Mouse (Mus musculus) spleen, postnatal 14 days (tissue): ENCODE results near the gene Anapc2.
"Not testable (repeated sequence)": the region's sequence is repeated elsewhere in the genome, so short reads cannot be mapped to it uniquely, and the experiment has no call there.

Source experiments
- DNase-seq, 2 experiments: peaks; one replicate each; pipeline ENCODE4 v3.0.0; 2021 to 2022; ENCODE audit warnings: low spot score in 2 of 2

Anapc2 gene

GRCm38 (mm10) chr2:25240723-25241437 is 31.4 kb upstream of the Anapc2 start:
- peak in 1 of 2 experiments; percentile 33 for DNase-seq

DNA sequence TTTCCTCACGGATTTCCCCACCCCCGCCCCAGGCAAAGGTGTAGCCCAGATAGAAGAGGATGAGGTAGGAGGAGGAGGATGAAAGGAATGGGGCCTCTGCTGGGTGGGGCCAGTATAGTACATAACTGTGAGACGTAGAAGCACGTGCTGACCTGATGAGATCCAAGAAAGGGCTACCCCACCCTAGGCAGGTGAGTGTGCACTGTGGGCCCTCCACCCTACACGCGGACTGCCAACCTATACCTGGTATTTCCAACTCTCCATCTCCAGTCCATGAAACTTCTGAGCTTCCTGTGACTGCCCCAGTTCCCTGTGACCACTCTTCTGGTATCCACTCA is 30.9 kb upstream of the Anapc2 start:
- DNase-seq, result no peak

GRCm38 (mm10) chr2:25242101-25242506 is 30.2 kb upstream of the Anapc2 start, which contains the start of the genes Rnf208 and Cysrt1:
Gene Rnf208, plus strand, starts transcription at chr2:25242255.
Gene Cysrt1, minus strand, starts transcription at chr2:25242452.
- DNase-seq, result no peak

GRCm38 (mm10) chr2:25243342-25243741 is 28.9 kb upstream of the Anapc2 start:
- no peak for DNase-seq

GRCm38 (mm10) chr2:25244144-25244543 is 28.1 kb upstream of the Anapc2 start:
- no peak for DNase-seq

DNA sequence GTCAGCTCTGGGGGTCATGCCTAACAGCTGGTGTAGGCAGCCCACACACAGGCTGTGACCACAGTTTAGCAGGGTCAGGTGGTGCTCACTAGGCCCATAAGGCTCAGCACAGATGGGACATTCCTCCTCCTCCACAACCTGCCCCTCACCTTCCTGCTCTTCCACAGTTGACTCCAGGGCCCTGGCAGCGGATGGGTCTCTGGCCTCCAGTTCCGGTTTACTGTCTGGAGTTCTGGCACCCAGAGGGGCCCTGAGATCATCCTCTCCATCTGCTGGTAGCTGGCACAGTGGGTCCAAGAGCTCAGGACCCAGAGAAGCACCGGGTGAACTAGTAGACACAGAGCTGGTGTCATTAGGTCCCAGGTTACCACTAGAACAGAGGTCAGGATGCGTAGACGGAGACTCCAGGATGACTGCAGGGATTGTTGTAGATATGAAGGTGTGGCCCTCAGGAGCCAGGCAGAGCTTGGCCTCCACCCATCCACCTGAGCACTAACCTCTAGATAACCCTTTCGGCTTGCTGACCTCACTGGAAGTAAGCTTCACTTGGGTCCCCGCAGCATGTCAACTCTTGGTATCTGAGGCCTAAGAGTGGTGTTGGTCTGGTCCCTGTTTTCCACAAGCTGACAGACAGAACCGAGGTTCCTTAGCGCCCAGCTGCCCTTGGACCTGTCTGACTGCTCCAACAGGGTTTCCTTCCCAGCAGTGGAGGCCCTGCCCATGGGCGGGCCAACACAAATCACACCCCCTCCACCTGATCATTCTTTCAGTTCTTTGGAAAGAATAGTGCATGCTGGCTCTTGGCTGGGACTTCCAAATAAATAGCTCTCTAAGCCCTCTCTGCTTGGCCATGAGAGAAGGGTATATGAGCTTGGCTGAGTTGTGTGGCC is 25.9 kb upstream of the Anapc2 start, which contains the start of gene AL732309.1:
AL732309.1 (minus strand) TSS at position 681 of the 890 bp plus-strand sequence.
- no peak for DNase-seq

DNA sequence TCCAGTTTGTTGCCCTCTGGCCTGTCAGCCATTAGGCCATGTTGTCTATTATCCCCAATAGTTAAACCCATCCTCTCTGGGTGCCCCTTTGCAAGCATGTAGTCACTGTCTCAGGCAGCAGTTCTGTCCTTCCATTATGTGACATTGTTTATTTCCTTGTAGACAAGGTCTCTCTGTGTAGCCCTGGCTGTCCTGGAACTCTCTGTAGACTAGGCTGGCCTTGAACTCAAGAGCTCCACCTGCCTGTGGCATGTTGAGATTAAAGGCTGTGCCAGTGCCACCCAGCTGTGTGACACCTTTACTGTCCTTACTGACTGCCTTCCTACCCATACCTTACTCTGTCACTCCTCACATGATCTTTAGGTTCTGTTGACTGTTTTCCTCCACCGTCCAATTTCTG is 19.9 kb upstream of the Anapc2 start:
- DNase-seq, result no peak

DNA sequence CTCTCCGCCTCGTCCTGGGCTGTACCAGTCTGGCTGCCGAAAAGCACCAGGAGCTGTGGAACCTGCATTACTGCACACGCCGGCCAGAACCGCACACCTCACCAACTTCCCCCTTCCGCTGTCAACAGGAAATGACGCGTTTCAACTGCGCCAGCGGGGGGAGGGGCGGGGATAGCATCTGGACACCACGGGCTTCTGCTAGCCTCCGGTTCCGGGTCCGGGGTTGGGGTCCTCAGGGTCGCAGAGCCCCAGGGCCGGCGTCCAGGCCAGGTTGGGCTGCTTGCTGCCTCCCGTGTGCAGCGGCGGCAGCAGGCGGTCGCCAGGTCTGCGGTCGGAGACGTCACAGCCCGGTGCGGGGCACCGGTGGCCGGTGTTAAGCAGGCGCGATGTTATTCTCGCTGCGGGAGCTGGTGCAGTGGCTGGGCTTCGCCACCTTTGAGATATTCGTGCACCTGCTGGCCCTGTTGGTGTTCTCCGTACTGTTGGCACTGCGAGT is 16.9 kb upstream of the Anapc2 start, which contains the start of gene Tmem203:
Tmem203 (plus strand) TSS at position 156 of the 496 bp plus-strand sequence.
- peak; percentile 73 to 82 for DNase-seq

DNA sequence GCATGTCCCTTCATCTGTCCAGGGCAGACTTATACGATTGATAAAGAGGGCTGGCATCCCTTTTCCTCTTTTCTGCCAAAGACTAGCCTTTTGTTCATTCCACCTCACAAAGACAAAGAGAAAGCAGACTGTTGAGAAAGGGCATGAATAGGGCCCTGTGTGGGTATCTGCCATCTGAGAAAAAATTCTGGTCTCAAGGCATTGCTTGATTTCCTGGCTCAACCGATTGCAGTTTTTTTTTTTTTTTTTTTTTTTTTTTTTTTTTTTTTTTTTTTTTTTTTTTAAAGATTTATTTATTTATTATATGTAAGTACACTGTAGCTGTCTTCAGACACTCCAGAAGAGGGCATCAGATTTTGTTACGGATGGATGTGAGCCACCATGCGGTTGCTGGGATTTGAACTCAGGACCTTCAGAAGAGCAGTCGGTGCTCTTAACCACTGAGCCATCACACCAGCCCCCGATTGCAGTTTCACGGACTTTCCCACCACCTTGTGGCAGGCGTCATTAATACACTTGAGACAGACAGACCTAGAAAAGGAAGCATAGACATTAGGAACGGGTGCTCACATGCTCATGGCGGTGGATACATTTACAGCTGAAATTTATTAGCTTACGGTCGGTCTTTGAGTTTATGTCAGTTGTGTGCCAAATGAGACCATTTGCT is 15.7 kb upstream of the Anapc2 start:
- DNase-seq, result peak in 1 of 2 experiments; percentile 61

DNA sequence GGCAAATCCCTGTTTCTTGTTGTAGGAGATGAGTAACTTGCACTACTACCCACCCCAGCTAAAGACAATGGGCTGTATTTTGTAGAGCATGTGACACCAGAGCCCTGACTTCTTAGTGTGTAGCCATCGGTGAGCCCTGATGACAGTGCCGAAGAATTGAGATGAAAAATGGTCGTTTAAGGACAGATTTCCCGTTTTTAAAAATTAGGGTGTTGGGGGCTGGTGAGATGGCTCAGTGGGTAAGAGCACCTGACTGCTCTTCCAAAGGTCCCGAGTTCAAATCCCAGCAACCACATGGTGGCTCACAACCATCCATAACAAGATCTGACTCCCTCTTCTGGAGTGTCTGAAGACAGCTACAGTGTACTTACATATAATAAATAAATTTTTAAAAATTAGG is 15.0 kb upstream of the Anapc2 start:
- not testable (repeated sequence) for DNase-seq

GRCm38 (mm10) chr2:25258887-25259286 is 13.4 kb upstream of the Anapc2 start:
- no peak for DNase-seq

DNA sequence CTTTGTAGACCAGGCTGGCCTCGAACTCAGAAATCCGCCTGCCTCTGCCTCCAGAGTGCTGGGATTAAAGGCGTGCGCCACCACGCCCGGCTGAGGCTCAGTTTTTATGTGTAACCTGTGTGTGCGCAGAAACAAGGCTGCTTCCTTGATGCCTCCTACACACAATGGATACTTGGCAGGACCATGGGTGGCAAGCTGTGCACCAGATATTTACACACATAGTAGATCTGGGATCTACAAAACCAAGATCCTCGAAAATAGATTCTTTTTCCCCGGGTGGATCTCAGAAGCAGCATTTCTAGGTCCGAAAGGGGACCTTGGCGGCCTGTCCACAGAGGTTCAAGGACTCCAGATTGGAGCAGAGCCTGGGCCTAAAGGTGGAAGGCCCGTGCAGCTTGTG is 10.4 kb upstream of the Anapc2 start:
- no peak for DNase-seq

DNA sequence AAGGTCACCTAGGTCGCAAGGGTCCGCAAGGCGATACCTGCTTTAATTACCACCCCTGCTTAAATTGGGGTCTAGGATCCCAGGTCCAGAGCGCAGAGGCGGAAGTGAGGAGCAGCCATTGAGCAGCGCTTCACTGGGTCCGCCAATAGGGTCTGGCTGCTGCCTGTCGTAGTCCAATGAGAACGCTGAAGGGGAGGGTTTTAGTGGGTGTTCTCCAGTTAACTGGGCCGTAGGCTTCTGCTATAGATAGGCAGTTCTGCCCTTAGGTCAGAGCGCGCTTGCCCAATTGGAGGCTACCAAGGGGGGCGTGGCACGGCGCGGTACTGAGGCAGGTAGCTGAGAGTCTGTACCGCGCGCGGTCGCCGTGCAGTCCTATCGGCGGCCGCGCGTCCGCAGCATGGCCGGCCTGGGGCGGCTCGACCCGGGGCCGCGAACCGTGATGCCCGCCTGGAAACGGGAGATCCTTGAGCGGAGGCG is 9.9 kb upstream of the Anapc2 start, which contains the start of gene Tprn:
Tprn (plus strand) TSS at position 328 of the 477 bp plus-strand sequence.
- peak; percentile 91 to 93 for DNase-seq

DNA sequence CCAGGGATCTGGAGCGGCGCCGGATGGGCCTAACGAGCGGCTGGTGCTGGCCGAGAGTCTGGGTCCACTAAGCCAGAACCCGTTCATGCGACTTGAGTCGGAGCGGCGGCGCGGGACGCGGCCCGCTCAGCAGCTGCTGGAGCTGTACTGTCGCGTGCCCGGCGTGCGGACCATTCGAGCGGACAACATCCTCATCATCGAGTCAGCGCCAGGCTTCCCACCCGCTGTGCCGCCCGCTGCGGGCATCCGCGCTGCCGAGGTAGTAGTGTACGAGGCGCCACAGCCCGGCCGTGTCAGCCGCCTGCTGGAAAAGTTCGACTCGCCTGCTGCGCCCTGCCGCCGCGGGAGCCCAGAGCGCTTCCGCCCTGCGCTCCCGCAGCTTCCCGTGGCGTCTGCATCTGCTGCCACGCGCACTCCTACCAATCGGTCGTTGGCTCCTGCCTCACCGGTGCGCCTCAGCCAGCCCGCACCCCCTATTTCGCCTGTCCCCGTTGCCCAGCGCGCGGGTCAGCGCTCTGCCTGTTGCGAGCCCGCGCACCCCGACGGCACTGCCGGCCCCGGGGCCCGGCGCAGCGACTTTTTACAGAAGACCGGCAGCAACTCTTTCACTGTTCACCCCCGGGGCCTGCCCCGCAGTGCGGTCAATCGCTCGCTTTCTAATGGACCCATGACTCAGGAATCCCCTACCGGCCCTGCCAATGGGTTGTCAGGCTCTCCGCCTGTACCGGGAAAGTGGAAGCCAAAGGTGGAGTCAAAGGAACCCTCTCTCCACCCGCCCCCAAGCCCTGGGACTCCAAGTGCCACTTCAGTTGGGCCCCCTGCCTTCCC is 9.3 kb upstream of the Anapc2 start:
- DNase-seq, result peak in 1 of 2 experiments; percentile 33

GRCm38 (mm10) chr2:25263623-25264285 is 8.5 kb upstream of the Anapc2 start:
- no peak for DNase-seq

GRCm38 (mm10) chr2:25264286-25264660 is 8.0 kb upstream of the Anapc2 start:
- DNase-seq, result no peak

DNA sequence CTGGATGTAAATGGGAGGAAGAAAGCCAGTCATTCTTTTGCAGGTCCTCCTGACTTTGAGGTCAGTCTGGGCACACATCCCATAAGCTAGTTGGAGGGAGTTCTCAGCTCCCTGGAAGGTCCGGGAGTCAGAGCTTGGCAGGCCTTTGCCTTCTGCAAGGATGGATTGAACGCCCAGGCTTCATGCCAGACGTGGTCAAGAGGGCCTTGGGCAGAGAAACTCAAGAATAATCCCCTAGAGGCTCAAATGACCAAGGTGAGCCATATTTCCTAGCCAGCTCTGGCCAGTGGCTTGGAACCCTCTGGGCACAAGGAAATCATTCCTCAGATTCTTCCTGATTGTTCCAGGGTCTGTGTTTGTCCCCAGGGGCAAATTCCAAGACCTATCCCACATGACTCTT is 7.4 kb upstream of the Anapc2 start:
- DNase-seq, result no peak

GRCm38 (mm10) chr2:25265897-25266656 is 6.2 kb upstream of the Anapc2 start:
- DNase-seq, result no peak

- DNase-seq, result no peak
Measured at GRCm38 (mm10) chr2:25266720-25267119, 5.6 kb upstream of the Anapc2 start.

DNA sequence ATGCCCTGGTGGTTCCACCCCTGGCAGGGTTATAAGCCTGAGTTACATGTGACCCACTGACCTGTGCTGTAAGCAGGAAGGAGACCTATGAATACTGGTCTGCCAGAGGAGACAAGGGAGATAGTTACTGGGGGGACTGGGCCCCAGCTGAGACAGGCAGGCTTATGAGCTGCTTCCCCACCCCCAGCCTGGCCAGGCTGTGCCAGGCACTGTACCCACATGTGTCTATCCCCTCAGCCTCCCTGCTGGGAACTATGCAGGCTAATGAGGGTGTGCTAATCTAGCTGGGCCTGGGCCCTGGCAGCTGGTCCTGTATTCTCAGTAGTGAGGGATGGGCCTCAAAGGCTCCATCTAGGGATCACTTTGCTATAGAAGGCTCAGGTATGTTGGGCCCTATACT is 5.0 kb upstream of the Anapc2 start:
- no peak for DNase-seq
